21 mouse cellular contexts compared by ENCODE assay signal in the genomic region with DNA sequence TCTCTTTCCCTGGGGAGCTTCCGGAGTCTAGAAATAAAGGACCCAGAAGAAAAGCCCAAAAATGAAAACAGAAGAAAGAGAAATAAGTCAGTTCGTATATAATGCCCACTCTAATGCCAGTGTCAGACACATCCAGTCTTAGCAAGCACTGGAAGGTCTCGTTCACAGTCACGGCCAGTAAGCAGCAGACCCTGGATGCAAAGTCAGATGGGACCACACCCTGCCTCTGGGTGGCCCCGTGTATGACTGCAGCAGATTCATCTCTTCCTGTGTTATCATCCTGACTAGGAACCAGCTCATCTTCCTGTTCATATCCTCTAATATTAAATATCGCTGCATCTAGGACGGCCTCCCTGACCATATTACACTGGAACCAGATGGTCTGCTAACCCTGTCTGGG. TPM values are rescaled to one million over a fixed set of nuclear protein-coding genes. Genes with fewer than 3 reads are reported as not detected.
DNase-seq lines count a peak whose midpoint lies in the region; ATAC-seq and TF ChIP-seq lines count a peak whose summit lies in the region.
"Had no signal": no experiment of that assay in that cellular context is flagged by ENCODE, and none has a peak within 500 bp of the region (broad histone marks: within the 10 kb centered on the region; RNA-seq: fewer than 3 reads in every experiment).

No protein-coding gene starts in this region.

- no peaks in the 10 kb centered on the region for H3K36me3 ChIP-seq in hindbrain, postnatal 0 days (ENCODE audit: insufficient read depth, low read length)
- H3K36me3 ChIP-seq in hindbrain, embryonic 12.5 days = no peaks in the 10 kb centered on the region
- H3K36me3 ChIP-seq in macrophage (ENCODE audit: inconsistent target) = no peaks in the 10 kb centered on the region
- H3K36me3 ChIP-seq: embryonic facial prominence, embryonic 12.5 days; forebrain, embryonic 12.5 days; hindbrain, embryonic 13.5 days; midbrain, embryonic 12.5 days had no signal

- no peak overlapping the region for H3K9ac ChIP-seq in hindbrain, postnatal 0 days (replicated peaks; ENCODE audit: low read length)
- no peak overlapping the region for H3K9ac ChIP-seq in hindbrain, embryonic 12.5 days
- H3K9ac ChIP-seq: embryonic facial prominence, embryonic 12.5 days; forebrain, embryonic 12.5 days; hindbrain, embryonic 13.5 days; liver, postnatal 0 days; midbrain, embryonic 12.5 days had no signal

- H3K27ac ChIP-seq in hindbrain, postnatal 0 days = 0 out of 2 replicates have a peak overlapping the region, but pooled peaks have one; percentile 48
- no peak overlapping the region for H3K27ac ChIP-seq in hindbrain, embryonic 12.5 days
- H3K27ac ChIP-seq in brown adipose tissue, adult 24 weeks (replicated peaks; ENCODE audit: low read depth, low read length) = 0 out of 2 replicates have a peak overlapping the region, but pooled peaks have one; percentile 1
- H3K27ac ChIP-seq in macrophage = peak overlapping the region; percentile 92
- H3K27ac ChIP-seq: embryonic facial prominence, embryonic 12.5 days; forebrain, embryonic 12.5 days; hindbrain, embryonic 13.5 days; midbrain, embryonic 12.5 days had no signal

- no peaks in the 10 kb centered on the region for H3K9me3 ChIP-seq in hindbrain, postnatal 0 days (ENCODE audit: low read length)
- H3K9me3 ChIP-seq in hindbrain, embryonic 12.5 days (replicated peaks) = no peaks in the 10 kb centered on the region
- H3K9me3 ChIP-seq: embryonic facial prominence, embryonic 12.5 days; forebrain, embryonic 12.5 days; hindbrain, embryonic 13.5 days; midbrain, embryonic 12.5 days had no signal

- no peak overlapping the region for H3K4me3 ChIP-seq in hindbrain, postnatal 0 days (ENCODE audit: low read length)
- H3K4me3 ChIP-seq in hindbrain, embryonic 12.5 days = no peak overlapping the region
- no peak overlapping the region for H3K4me3 ChIP-seq in brown adipose tissue, adult 24 weeks (ENCODE audit: insufficient read depth, low read depth, low read length)
- no peak overlapping the region for H3K4me3 ChIP-seq in macrophage (ENCODE audit: inconsistent target)
- H3K4me3 ChIP-seq: embryonic facial prominence, embryonic 12.5 days; erythroblast, embryonic 14.5 days; forebrain, embryonic 12.5 days; hindbrain, embryonic 13.5 days; midbrain, embryonic 12.5 days had no signal

- 74% methylated on average over 7 of the region's 7 CpGs for WGBS in hindbrain, postnatal 0 days
- WGBS in hindbrain, embryonic 12.5 days = 82% methylated on average over 7 of the region's 7 CpGs
- WGBS in macrophage (ENCODE audit: missing documents) = 83% methylated on average over 7 of the region's 7 CpGs

- H3K79me2 ChIP-seq in macrophage (ENCODE audit: inconsistent target) = peaks cover 96% of the 10 kb centered on the region

- DNase-seq in hindbrain, postnatal 0 days (ENCODE audit: low spot score) = no peak
- DNase-seq in lung, postnatal 36 days = peak; percentile 62
- no peak for DNase-seq in lung, postnatal 25 days (ENCODE audit: low spot score)
- no peak for DNase-seq in ovary, adult 18-20 months (ENCODE audit: low spot score)
- DNase-seq: cerebellum, adult 18-20 months; kidney, adult 8-10 months; liver, postnatal 0 days; retina, postnatal 1 day; right cerebral cortex, postnatal 25 days; spleen, adult 18-20 months had no signal

- H3K4me2 ChIP-seq in hindbrain, postnatal 0 days (ENCODE audit: low read depth, low read length) = no peak overlapping the region
- H3K4me2 ChIP-seq in hindbrain, embryonic 12.5 days (replicated peaks) = no peak overlapping the region
- H3K4me2 ChIP-seq: embryonic facial prominence, embryonic 12.5 days; forebrain, embryonic 12.5 days; heart, embryonic 11.5 days; hindbrain, embryonic 13.5 days; liver, embryonic 11.5 days; midbrain, embryonic 12.5 days had no signal

- TF ChIP-seq CTCF in hindbrain, postnatal 0 days (IDR thresholded peaks at IDR 0.05; ENCODE audit: low read depth) = no peak

- no peak for ATAC-seq in hindbrain, postnatal 0 days
- ATAC-seq in hindbrain, embryonic 12.5 days (ENCODE audit: low FRiP score) = no peak
- ATAC-seq in CD4-positive, CD25-positive, alpha-beta regulatory T cell, adult 4 months = no peak

- H3K27me3 ChIP-seq in hindbrain, postnatal 0 days (ENCODE audit: insufficient read depth, low read length) = no peaks in the 10 kb centered on the region
- no peaks in the 10 kb centered on the region; the same call in 1 of the 2 replicates for H3K27me3 ChIP-seq in hindbrain, embryonic 12.5 days
- H3K27me3 ChIP-seq: embryonic facial prominence, embryonic 12.5 days; hindbrain, embryonic 13.5 days had no signal

- H3K4me1 ChIP-seq in hindbrain, postnatal 0 days (ENCODE audit: insufficient read depth, low read length) = peaks cover 27% of the 10 kb centered on the region
- peaks cover 49% of the 10 kb centered on the region for H3K4me1 ChIP-seq in hindbrain, embryonic 12.5 days
- H3K4me1 ChIP-seq in brown adipose tissue, adult 24 weeks (ENCODE audit: control insufficient read depth, insufficient read depth, insufficient read length, low read length) = peaks cover 37% of the 10 kb centered on the region

RNA-seq across cellular contexts. Expression of a gene that starts 50.9 kb away (rescaled TPM):
- total RNA-seq in hindbrain, postnatal 0 days (2014; rRNA removed) = 93.1 and 95.2 TPM in 2 replicates
- 33.0 and 35.2 TPM in 2 replicates for polyA plus RNA-seq in hindbrain, postnatal 0 days (2015; fragmentation: Nextera tagmentation; extraction: Ambion mirVana)
- 47.7 and 54.1 TPM in 2 replicates for polyA plus RNA-seq in hindbrain, embryonic 12.5 days (2016; fragmentation: Nextera tagmentation; extraction: Ambion mirVana)
- 33.7 and 37.2 TPM in 2 replicates for polyA plus RNA-seq in brown adipose tissue, adult 24 weeks (2012; ENCODE audit: insufficient read depth, insufficient read length, missing spikeins)
- total RNA-seq in macrophage (2018; cell fraction: chromatin; rRNA removed) = 10 to 100 TPM; 16.8 to 68.0 (median 25.6) TPM
- total RNA-seq in macrophage (2018; cell fraction: cytosol; rRNA removed) = 100 to 1,000 TPM; 145 to 243 (median 187) TPM
- total RNA-seq in macrophage (2018; cell fraction: nucleus; rRNA removed) = 100 to 1,000 TPM in 7 of 26 experiments, 10 to 100 TPM in 19; 50.8 to 118 (median 81.4) TPM
- 110 to 227 TPM (median 177 TPM) in 3 replicates for polyA plus RNA-seq in macrophage (2018)
- polyA plus RNA-seq in CD4-positive, CD25-positive, alpha-beta regulatory T cell, adult 4 months (2017; shearing (Covaris generic)) = 10 to 100 TPM; 21.7 to 38.1 TPM
